Mouse (Mus musculus) cerebellum, adult 2 months (tissue): ENCODE results near the gene Fam234b.

ENCODE experiments used
- CTCF ChIP-seq: fragments of 200-500 bp; IDR thresholded peaks from 2 replicates; pipeline ENCODE4 v1.5.1; 2011; ENCODE audit warnings: low read depth, mild to moderate bottlenecking, control low read depth, low read length, moderate library complexity, borderline replicate concordance; ENCODE audit not compliant: insufficient read depth
- POLR2A ChIP-seq: fragments of 200-500 bp; IDR thresholded peaks from 2 replicates; pipeline ENCODE4 v1.6.1; 2011; ENCODE audit warnings: low read length, control low read depth, borderline replicate concordance; ENCODE audit not compliant: insufficient read depth

DNA sequence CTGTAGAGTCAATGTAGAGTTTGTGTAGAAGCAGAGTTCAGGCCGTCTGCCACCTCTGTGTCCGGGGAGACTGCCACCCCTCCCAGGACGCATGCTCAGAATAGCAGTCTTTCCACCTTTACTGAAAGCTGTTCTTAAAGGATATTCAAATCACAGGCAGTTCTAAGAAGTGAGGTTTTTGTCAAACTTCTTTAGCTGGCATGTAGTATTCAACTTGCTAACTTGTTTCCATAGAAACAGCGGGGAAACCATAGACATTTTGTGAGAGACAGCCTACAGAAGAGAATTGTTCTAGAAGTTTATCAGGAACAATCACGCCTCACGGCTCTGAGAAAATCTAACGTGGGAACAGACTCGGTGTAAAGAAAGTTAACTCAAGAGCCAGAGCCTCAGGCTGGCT is 9.1 kb downstream of the Fam234b start:
- TF ChIP-seq POLR2A, result no peak
- no peak for TF ChIP-seq CTCF
